Mouse (Mus musculus) testis, postnatal 14 days (tissue): ENCODE data around the gene Psors1c2.

Experiments used
- DNase-seq: peaks from one replicate; pipeline ENCODE4 v3.0.0; 2021; ENCODE audit warnings: low spot score

The Psors1c2 gene

GRCm38 (mm10) chr17:35517526-35517925, 15.5 kb upstream of the Psors1c2 start:
- DNase-seq = no peak

DNA sequence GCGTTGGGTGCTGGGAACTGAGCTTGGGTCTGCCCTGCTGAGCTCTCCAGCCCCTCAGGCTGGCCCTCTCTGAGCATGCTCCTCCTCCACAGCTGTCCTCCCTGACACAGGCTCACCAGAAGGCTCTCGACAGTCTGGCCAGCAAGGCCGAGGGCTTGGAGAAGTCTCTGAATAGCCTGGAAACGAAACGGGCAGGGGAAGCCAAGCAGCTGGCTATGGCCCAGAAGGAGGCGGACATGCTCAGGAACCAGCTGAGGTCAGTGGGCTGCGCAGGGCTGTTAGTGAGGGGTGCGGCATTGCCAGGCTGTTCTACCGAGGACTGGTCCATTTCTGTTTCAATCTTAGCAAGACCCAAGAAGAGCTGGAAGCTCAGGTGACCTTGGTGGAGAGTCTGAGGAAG, 8.6 kb upstream of the Psors1c2 start:
- DNase-seq = no peak

DNA sequence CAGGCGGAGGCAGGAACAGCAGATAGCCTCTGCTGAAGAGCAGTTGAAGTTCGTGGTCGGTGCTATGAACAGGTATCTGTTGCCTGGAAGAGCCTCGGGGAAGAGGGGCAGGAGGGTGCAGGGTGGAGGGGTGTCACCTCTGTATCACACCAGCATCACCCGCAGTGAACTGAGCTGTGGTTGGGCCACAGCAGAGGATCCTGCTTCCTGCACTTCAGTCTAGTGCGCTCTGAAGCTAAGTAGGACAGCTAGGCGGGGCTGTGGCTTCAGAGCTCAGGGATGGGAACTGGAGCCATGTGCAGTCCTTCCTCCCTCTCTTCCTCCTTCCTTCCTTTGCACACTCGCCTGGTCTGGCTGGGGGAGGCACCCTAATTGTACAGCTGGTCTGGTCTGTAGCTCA, 6.4 kb upstream of the Psors1c2 start:
- DNase-seq = no peak

GRCm38 (mm10) chr17:35532360-35532759, 641 bp upstream of the Psors1c2 start:
- no peak for DNase-seq

DNA sequence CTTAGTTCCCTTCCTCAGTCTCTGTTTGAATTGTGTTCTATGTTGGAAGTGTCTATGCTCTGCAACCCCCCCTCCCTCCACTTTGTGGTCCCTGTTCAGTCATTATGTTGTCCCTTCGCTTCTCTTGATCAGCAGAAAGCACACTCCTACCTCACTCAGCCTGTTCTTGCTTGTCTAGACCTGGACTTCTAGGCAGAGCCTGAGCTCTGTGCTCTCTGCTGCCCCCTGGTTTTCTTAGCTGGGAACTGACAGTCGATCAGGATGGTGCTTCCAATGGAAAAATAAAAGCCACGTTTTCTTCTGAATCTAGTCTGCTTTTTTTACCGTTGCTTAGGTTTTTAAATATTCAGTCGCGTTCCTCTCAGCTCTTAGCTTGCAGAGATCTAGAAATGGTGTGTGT, 1.3 kb downstream of the Psors1c2 start:
- DNase-seq = peak; percentile 59

DNA sequence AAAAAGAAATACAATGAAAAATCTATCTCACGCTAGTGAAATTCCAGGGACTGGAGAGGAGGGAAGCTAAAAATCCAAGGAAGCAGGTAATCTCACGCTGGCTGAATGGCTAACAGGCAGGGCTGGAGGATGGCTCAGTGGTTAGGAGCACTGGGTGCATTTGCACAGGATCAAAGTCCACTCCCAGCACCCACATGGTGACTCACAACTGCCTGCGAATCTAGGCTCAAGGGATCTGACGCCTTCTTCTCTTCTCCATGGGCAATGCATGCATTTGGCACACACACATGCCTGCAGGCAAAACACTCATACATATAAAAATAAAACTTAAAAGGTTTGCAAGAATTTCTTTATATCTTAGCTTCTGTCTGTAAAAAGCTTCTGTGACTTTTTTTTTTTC, 4.4 kb downstream of the Psors1c2 start:
- no peak for DNase-seq

- DNase-seq = no peak
Observed at GRCm38 (mm10) chr17:35538476-35538875, 5.5 kb downstream of the Psors1c2 start.

DNA sequence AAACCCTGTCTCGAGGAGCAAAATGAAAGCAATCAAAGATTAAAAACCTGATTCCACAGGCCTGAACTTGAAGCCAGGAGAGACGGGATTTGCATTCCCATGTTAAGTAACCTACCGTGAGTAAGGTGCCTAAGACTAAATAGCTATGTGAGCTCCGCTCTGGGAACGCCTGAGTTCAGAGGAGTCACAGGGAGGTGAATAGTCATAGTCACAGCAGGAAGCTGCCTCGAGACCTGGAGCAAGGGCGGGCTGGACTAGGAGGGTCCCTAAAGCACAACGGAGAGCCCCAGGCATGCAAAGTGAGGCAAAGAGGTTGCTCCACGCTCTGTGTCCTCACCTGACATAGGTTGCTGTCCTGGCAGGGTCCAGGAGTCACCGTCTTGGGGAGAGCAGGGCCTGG, 6.5 kb downstream of the Psors1c2 start:
- no peak for DNase-seq

GRCm38 (mm10) chr17:35542761-35543411, 9.9 kb downstream of the Psors1c2 start:
- DNase-seq = no peak

- DNase-seq = no peak
Observed at GRCm38 (mm10) chr17:35543412-35543861, 10.4 kb downstream of the Psors1c2 start.

DNA sequence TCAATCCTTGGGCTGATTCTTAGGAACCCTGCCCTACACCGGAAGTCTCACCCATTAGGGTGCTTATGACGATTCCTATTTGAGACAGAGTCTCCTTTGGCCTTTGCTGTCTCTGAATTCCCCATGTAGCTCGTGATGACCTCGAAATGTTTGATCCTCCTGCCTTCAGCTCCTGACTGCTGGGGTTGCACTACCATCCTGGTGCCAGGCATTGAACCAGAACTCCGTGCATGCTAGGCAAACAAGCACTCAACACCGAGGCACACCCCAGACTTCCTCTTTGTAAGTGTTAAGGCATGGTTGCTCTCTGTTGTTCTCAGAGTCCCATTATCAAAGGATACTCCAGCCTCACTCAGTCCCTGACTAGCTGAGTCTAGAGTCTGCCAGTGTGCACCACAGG, 11.0 kb downstream of the Psors1c2 start:
- DNase-seq = no peak

GRCm38 (mm10) chr17:35544680-35545079, 11.7 kb downstream of the Psors1c2 start:
- no peak for DNase-seq

DNA sequence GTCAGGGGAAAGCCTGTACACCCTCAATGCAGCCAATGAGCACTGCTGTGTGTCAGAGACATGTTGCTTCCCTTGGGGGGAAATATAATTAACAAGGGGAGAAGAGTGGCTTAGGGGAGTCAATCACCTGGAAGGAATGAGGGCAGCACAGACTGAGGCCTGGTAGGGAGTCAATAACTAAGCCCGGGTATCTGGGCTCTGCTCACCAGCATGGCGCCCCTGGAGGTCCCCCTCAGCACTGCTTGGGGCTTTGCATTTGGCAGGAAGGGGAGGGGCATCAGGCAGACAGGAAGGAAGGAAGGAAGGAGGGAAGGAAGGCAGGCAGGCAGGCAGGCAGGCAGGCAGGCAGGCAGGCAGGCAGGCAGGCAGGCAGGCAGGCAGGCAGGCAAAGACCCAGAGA, 14.5 kb downstream of the Psors1c2 start:
- DNase-seq = no peak

DNA sequence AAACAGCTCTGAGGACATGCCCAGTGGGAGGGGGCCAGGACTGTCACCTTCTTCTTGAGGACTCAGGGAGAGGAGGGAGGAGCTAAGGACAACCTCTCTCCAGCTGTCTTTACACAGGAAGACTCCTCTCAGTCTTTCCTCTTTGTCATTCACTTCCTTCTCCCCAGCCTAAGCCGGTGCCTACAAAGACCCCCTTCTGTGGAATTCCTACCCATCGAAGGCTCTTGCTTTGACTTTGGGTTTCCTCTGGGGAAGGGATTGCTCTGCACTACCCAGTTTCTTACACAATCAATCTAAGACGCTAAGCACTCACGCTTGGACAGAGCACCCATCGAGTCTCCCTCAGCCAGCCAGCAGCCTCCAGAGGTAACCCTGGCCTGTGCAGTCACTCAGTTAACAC, 15.6 kb downstream of the Psors1c2 start:
- no peak for DNase-seq

GRCm38 (mm10) chr17:35549437-35550142, 16.6 kb downstream of the Psors1c2 start:
- DNase-seq = peak; percentile 89

GRCm38 (mm10) chr17:35550143-35550494, 17.1 kb downstream of the Psors1c2 start:
- no peak for DNase-seq

DNA sequence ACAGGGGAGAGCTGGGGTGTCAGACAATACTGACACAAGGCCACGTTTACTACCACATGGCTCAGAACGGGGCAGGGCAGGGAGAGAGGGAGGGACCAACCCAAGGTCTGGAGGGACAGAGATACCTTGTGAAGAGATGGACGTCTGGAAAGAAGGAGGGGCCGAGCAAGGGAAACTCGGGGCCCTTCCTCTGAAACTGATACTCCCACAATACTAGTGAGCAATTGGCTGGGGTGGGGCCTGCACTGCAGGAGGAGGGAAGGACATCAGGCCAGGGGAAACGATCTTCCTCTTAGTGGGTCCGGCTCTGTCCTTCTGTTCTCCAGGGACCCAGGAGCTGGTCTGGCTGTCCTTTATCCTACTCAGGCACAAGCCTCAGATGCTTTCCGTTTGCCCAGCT, 17.9 kb downstream of the Psors1c2 start:
- no peak for DNase-seq

GRCm38 (mm10) chr17:35551881-35552414, 18.9 kb downstream of the Psors1c2 start, which contains the start of gene Cdsn:
TSS of gene Cdsn (plus strand) at chr17:35552128.
- no peak for DNase-seq

- no peak for DNase-seq
Observed at GRCm38 (mm10) chr17:35554321-35554720, 21.3 kb downstream of the Psors1c2 start.

- DNase-seq = no peak
Observed at GRCm38 (mm10) chr17:35554761-35555397, 21.9 kb downstream of the Psors1c2 start.

GRCm38 (mm10) chr17:35556186-35556765, 23.3 kb downstream of the Psors1c2 start:
- no peak for DNase-seq

DNA sequence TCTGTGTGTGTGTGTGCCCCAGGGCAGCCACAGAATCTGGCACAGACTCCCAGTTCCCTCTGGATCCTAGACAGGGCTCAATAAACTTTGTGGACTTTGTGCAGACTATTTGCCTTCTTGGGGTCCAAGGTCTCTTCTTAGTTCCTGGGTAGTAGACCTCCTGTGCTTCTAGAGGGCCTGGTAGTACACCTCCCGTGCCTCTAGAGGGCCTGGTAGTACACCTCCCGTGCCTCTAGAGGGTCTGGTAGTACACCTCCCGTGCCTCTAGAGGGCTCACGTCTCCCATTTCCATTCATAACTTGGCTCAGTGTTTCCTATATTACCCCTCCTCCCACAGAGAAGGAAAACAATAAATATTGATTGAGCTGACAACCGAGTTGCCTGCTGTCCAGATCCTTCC, 23.8 kb downstream of the Psors1c2 start:
- peak; percentile 56 for DNase-seq

- DNase-seq = no peak
Observed at GRCm38 (mm10) chr17:35557351-35557750, 24.4 kb downstream of the Psors1c2 start.
